Mouse (Mus musculus) forebrain, embryonic 11.5 days (tissue): ENCODE measurements around the gene Ppef1. TPM values are rescaled to one million over a fixed set of nuclear protein-coding genes. Genes with fewer than 3 reads are reported as not detected.
"Not testable (repeated sequence)": the region's sequence is repeated elsewhere in the genome, so short reads cannot be mapped to it uniquely, and the experiment has no call there.

Experiments
- ATAC-seq: fragments of 200-750 bp; cut with Nextera tagmentation; replicated peaks from 2 replicates; pipeline ENCODE4 v1.8.0; 2017; ENCODE audit warnings: moderate TSS enrichment; ENCODE audit not compliant: low FRiP score
- DNase-seq: peaks from one replicate; pipeline ENCODE4 v3.0.0-alpha.2; 2017; ENCODE audit warnings: low spot score
- H3K27ac ChIP-seq: fragments of 300-500 bp; sonication (generic); 2 replicates; pipeline ENCODE4 v1.5.1; 2014; ENCODE audit warnings: low read depth, low read length
- H3K27me3 ChIP-seq: fragments of 300-500 bp; sonication (generic); 2 replicates; pipeline ENCODE4 v1.6.1; 2014; ENCODE audit warnings: mild to moderate bottlenecking, low read length, mixed read lengths; ENCODE audit not compliant: control insufficient read depth, insufficient read depth
- H3K36me3 ChIP-seq: fragments of 300-500 bp; sonication (generic); 2 replicates; pipeline ENCODE4 v1.6.1; 2014; ENCODE audit warnings: mild to moderate bottlenecking, low read length, moderate library complexity, mixed read lengths; ENCODE audit not compliant: control insufficient read depth, insufficient read depth
- H3K4me1 ChIP-seq: fragments of 300-500 bp; sonication (generic); replicated peaks from 2 replicates; pipeline ENCODE4 v1.6.1; 2014; ENCODE audit warnings: low read length, mixed read lengths; ENCODE audit not compliant: control insufficient read depth, insufficient read depth
- H3K4me2 ChIP-seq: fragments of 300-500 bp; sonication (generic); 2 replicates; pipeline ENCODE4 v1.6.1; 2014; ENCODE audit warnings: low read depth, mild to moderate bottlenecking, low read length, moderate library complexity, mixed read lengths; ENCODE audit not compliant: severe bottlenecking
- H3K4me3 ChIP-seq: fragments of 300-500 bp; sonication (generic); 2 replicates; pipeline ENCODE4 v1.5.1; 2014; ENCODE audit warnings: low read depth, low read length
- H3K9ac ChIP-seq: fragments of 300-500 bp; sonication (generic); 2 replicates; pipeline ENCODE4 v1.6.1; 2014; ENCODE audit warnings: low read length
- H3K9me3 ChIP-seq: fragments of 300-500 bp; sonication (generic); 2 replicates; pipeline ENCODE4 v1.6.1; 2016; ENCODE audit warnings: low read length, mixed read lengths; ENCODE audit not compliant: control insufficient read depth
- WGBS: fragments of 180-500 bp; shearing (Covaris S2); extraction: QIAGEN DNeasy Blood & Tissue Kit; methylation state at CpG from one replicate; pipeline ENCODE4 v1.1.7; 2014; 5-methylcytosine and 5-hydroxymethylcytosine counted together
- polyA plus RNA-seq: library from polyadenylated mRNA; unstranded; fragments of >200 nt; fragmentation: Nextera tagmentation; extraction: Ambion mirVana; gene quantifications from 2 replicates; pipeline ENCODE4 v1.2.1, GENCODE M21; 2014

Ppef1 gene
- polyA plus RNA-seq = 0.24 and 0.73 TPM in 2 replicates

GRCm38 (mm10) chrX:160735650-160736049, at the start of gene Ppef1:
TSS of gene Ppef1 (minus strand) at chrX:160735765.
- H3K4me1 ChIP-seq = no peaks in the 10 kb centered on the region
- H3K27ac ChIP-seq = no peak within 1 kb of the TSS
- ATAC-seq = no peak
- H3K9me3 ChIP-seq = no peaks in the 10 kb centered on the region
- H3K4me3 ChIP-seq = no peak within 1 kb of the TSS
- H3K27me3 ChIP-seq = peaks cover 5% of the 10 kb centered on the region; the same call in 1 of the 2 replicates
- H3K36me3 ChIP-seq = no peaks in the 10 kb centered on the region
- 72% methylated on average over 5 of the region's 5 CpGs for WGBS
- H3K4me2 ChIP-seq = no peak within 1 kb of the TSS
- no peak within 1 kb of the TSS for H3K9ac ChIP-seq
- DNase-seq = no peak

- H3K27me3 ChIP-seq = peaks cover 3% of the 10 kb centered on the region; the same call in 1 of the 2 replicates
Observed at GRCm38 (mm10) chrX:160782276-160782675, 46.7 kb upstream of the Ppef1 start.

DNA sequence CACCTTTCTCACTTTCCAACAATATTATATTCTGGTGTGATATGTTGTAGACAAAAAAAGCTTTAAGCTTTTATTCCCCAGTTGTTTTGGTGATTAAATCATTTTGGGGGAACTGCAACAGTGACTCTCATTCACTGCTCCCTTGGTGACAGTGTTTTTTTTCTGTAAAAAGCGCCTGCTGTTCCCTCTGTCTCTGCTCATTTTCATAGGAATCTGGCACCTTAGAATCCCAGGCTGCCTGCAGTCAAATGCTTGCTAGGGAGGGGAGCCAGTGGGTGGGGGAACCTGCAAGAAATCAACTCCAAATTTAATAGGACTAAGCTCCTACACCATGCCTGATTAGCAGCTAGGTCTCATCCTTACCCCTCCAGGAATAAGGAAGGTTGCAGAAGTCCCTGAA, 37.5 kb upstream of the Ppef1 start:
- Histone ChIP-seq H3K27me3 (peaks cover 7% of the 10 kb centered on the region), H3K4me2 (no peak overlapping the region), H3K27ac (no peak overlapping the region), H3K9ac (no peak overlapping the region), H3K9me3 (no peaks in the 10 kb centered on the region), H3K4me3 (no peak overlapping the region), H3K36me3 (no peaks in the 10 kb centered on the region), H3K4me1 (no peaks in the 10 kb centered on the region)
- ATAC-seq (no peak), DNase-seq (no peak)
- 35% methylated on average over 1 of the region's 1 CpGs for WGBS

More at GRCm38 (mm10) chrX:160782276-160782675, 46.7 kb upstream of the Ppef1 start:
- ATAC-seq = no peak
- Histone ChIP-seq H3K9ac (no peak overlapping the region), H3K4me1 (no peaks in the 10 kb centered on the region), H3K4me2 (no peak overlapping the region), H3K27ac (no peak overlapping the region), H3K36me3 (no peaks in the 10 kb centered on the region), H3K4me3 (no peak overlapping the region), H3K9me3 (no peaks in the 10 kb centered on the region)
- WGBS = 82% methylated on average over 5 of the region's 5 CpGs
- DNase-seq = no peak

DNA sequence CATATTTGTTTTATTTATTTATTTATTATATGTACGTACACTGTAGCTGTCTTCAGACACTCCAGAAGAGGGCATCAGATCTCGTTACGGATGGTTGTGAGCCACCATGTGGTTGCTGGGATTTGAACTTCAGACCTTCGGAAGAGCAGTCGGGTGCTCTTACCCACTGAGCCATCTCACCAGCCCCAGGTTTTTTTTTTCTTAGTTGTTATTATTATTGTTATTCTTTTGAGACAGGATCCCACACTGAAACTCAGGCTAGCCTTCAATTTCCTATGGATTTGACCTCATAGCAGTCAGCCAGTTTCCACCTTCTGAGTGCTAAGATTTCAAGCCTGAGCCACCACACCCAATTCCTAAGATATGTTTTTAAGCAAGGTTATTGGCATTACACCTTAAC, 34.1 kb upstream of the Ppef1 start:
- H3K27me3 ChIP-seq = peaks cover 13% of the 10 kb centered on the region
- H3K9ac ChIP-seq, H3K4me2 ChIP-seq, H3K4me1 ChIP-seq, ATAC-seq, H3K9me3 ChIP-seq, H3K27ac ChIP-seq, DNase-seq, H3K4me3 ChIP-seq, H3K36me3 ChIP-seq: not testable (repeated sequence)
- WGBS = 80% methylated on average over 4 of the region's 5 CpGs

- WGBS = 85% methylated on average over 2 of the region's 2 CpGs
- no peak within 1 kb of the TSS for H3K4me3 ChIP-seq
- peaks cover 10% of the 10 kb centered on the region for H3K27me3 ChIP-seq
Observed at GRCm38 (mm10) chrX:160767713-160768112, 32.1 kb upstream of the Ppef1 start, which contains the start of gene Rs1. TSS of gene Rs1 (plus strand) at chrX:160768013.

DNA sequence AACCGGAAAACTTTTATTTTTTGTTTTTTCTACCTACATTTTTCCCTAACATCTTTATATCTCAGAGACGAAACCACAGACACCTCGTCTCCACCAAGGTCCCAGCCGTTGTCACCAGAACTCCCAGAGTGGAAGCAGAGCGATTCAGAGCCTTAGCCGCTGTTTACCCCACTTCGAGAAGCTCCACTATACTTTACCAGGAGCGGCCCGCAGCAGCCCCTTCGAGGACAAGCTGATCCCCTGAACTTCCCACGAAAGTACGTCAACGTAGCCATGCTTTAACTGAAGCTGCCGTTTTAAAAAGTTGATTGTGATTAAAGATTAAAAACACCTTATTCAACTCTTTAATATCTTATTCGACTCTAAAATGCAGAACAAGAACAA, 30.7 kb upstream of the Ppef1 start:
- DNase-seq (no peak), ATAC-seq (peak; percentile 88)
- H3K9ac ChIP-seq = peak overlapping the region; percentile 37; the same call in 1 of the 2 replicates
- peaks cover 10% of the 10 kb centered on the region for H3K27me3 ChIP-seq
- WGBS = 24% methylated on average over 15 of the region's 15 CpGs
- H3K36me3 ChIP-seq = no peaks in the 10 kb centered on the region
- H3K4me3 ChIP-seq = peak overlapping the region; percentile 41
- peak overlapping the region; percentile 40 for H3K4me2 ChIP-seq
- no peaks in the 10 kb centered on the region for H3K4me1 ChIP-seq
- H3K9me3 ChIP-seq = no peaks in the 10 kb centered on the region
- H3K27ac ChIP-seq = no peak overlapping the region

More at GRCm38 (mm10) chrX:160767713-160768112, 32.1 kb upstream of the Ppef1 start, which contains the start of gene Rs1:
- H3K36me3 ChIP-seq = no peaks in the 10 kb centered on the region
- no peaks in the 10 kb centered on the region for H3K4me1 ChIP-seq
- H3K9ac ChIP-seq = no peak within 1 kb of the TSS
- H3K4me2 ChIP-seq = no peak within 1 kb of the TSS
- H3K9me3 ChIP-seq = no peaks in the 10 kb centered on the region
- no peak for DNase-seq
- no peak for ATAC-seq
- no peak within 1 kb of the TSS for H3K27ac ChIP-seq

- H3K9me3 ChIP-seq = no peaks in the 10 kb centered on the region
Observed at GRCm38 (mm10) chrX:160765389-160766232, 30.0 kb upstream of the Ppef1 start.

GRCm38 (mm10) chrX:160750808-160751207, 15.2 kb upstream of the Ppef1 start:
- H3K4me3 ChIP-seq = no peak overlapping the region
- WGBS = 93% methylated on average over 8 of the region's 8 CpGs
- H3K9ac ChIP-seq = no peak overlapping the region
- no peaks in the 10 kb centered on the region for H3K36me3 ChIP-seq
- no peak for ATAC-seq
- H3K27ac ChIP-seq = no peak overlapping the region
- H3K4me1 ChIP-seq = no peaks in the 10 kb centered on the region
- H3K4me2 ChIP-seq = no peak overlapping the region
- DNase-seq = no peak
- H3K27me3 ChIP-seq = peaks cover 6% of the 10 kb centered on the region
- no peaks in the 10 kb centered on the region for H3K9me3 ChIP-seq

More at GRCm38 (mm10) chrX:160765389-160766232, 30.0 kb upstream of the Ppef1 start:
- DNase-seq (peak; percentile 91), ATAC-seq (peak; percentile 96)
- peaks cover 8% of the 10 kb centered on the region for H3K27me3 ChIP-seq
- WGBS = 29% methylated on average over 30 of the region's 30 CpGs
- H3K27ac ChIP-seq = no peak overlapping the region
- H3K36me3 ChIP-seq = no peaks in the 10 kb centered on the region
- peak overlapping the region; percentile 40 for H3K4me2 ChIP-seq
- peak overlapping the region; percentile 39; the same call in 1 of the 2 replicates for H3K9ac ChIP-seq
- H3K4me1 ChIP-seq = no peaks in the 10 kb centered on the region
- H3K4me3 ChIP-seq = peak overlapping the region; percentile 41
